Mouse (Mus musculus): ENCODE results near the gene 4930518I15Rik. TPM values are rescaled to one million over a fixed set of nuclear protein-coding genes. Genes with fewer than 3 reads are reported as not detected.
"Not testable (repeated sequence)": the region's sequence is repeated elsewhere in the genome, so short reads cannot be mapped to it uniquely, and the experiment has no call there.

The 4930518I15Rik gene
- polyA plus RNA-seq, 1 experiment from 2014 or later: 9.2 TPM

DNA sequence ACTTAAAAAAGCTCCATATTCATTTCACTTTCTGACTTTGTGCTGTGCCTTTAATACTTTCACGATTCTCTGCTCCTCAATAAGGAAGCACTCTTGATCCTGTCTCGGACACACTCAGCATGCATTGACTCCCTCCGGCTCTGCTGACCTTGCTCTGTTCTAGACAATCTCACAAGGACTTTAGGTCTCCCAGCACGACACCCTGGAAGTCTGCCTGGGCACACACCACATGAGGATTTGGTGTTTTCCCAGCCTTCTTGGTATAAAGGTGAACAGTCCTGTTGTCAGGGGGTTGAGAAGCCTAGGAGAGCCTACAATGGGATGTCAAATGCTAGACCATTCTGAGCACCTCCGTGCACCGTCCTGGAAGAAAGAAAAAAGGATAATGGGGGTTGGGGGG lies 35.1 kb upstream of the 4930518I15Rik start:
- no peak overlapping the region for H3K9ac ChIP-seq
- no peaks in the 10 kb centered on the region for H3K9me3 ChIP-seq
- H3K4me3 ChIP-seq: no peak overlapping the region
- ATAC-seq (ENCODE audit: insufficient number of reproducible peaks, low FRiP score, low TSS enrichment, low read depth): no peak
- 72% methylated on average over 6 of the region's 6 CpGs for WGBS
- no peak overlapping the region for H3K4me2 ChIP-seq
- no peaks in the 10 kb centered on the region for H3K4me1 ChIP-seq
- no peak overlapping the region for H3K27ac ChIP-seq
- H3K27me3 ChIP-seq: no peaks in the 10 kb centered on the region
- no peaks in the 10 kb centered on the region for H3K36me3 ChIP-seq

DNA sequence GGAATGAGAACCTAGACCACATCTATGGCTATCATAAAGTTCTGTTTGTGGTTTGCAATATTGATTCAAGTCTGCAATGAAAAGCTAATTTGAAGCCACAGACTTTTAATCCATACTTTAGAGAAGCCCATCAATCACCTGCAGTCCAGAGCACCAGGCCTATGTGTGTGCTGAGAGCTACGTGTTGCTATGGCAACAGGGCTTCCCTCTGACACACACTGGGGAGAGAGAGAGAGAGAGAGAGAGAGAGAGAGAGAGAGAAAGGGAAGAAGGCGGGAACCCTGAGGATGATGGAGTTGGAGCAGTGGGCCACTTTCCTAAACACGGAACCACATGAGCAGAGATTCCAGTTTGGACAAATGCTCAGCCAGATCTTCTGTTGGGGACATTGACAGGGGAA lies 34.5 kb upstream of the 4930518I15Rik start:
- Histone ChIP-seq H3K36me3 (no peaks in the 10 kb centered on the region), H3K4me2 (no peak overlapping the region), H3K4me3 (no peak overlapping the region), H3K27ac (no peak overlapping the region), H3K27me3 (no peaks in the 10 kb centered on the region), H3K9ac (no peak overlapping the region), H3K9me3 (no peaks in the 10 kb centered on the region), H3K4me1 (no peaks in the 10 kb centered on the region)
- no peak for ATAC-seq (ENCODE audit: insufficient number of reproducible peaks, low FRiP score, low TSS enrichment, low read depth)
- 47% methylated on average over 3 of the region's 3 CpGs for WGBS

DNA sequence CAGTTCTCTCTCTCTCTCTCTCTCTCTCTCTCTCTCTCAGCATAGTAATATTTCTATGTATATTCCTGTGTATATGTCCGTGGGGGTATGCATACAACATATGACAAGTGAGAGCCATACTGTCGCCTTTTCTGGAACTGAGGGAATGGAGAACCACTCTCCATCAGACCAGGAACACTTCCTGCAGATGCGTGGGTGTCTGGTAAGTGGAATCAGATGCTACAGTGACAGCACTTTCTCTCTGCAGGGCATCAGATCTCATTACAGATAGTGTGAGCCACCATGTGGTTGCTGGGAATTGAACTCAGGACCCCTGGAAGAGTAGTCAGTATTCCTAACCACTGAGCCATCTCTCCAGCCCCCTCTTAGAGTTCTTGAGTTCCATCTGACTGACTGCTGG lies 30.7 kb upstream of the 4930518I15Rik start:
- no peaks in the 10 kb centered on the region for H3K27me3 ChIP-seq
- H3K4me2 ChIP-seq: no peak overlapping the region
- H3K4me1 ChIP-seq: no peaks in the 10 kb centered on the region
- no peaks in the 10 kb centered on the region for H3K9me3 ChIP-seq
- ATAC-seq (ENCODE audit: insufficient number of reproducible peaks, low FRiP score, low TSS enrichment, low read depth): no peak
- H3K36me3 ChIP-seq: no peaks in the 10 kb centered on the region
- no peak overlapping the region for H3K4me3 ChIP-seq
- 54% methylated on average over 3 of the region's 3 CpGs for WGBS
- H3K27ac ChIP-seq: no peak overlapping the region
- no peak overlapping the region for H3K9ac ChIP-seq

DNA sequence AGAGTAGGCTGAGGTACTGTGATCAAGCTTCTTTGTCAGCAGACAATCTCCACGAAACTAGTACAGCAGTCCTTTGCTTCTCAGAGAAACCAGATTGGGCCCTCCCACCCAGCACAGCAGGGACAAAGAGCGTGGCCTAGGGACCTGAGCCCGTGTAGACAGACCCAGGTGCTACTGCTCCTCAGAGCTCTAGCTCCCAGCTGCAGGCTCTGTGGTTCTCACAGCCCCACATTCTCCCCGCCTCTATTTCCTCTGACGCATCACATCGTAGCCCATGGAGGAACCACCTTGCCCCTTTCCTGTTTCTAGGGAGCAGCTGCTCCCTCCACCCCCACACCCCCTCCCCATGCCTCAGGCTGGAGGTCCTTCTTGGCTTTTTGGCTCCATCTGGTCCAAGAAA lies 29.3 kb upstream of the 4930518I15Rik start, which contains the start of gene Sla2:
TSS of gene Sla2 (minus strand) at position 176 of the 400 bp plus-strand sequence.
- no peaks in the 10 kb centered on the region for H3K27me3 ChIP-seq
- no peak within 1 kb of the TSS for H3K27ac ChIP-seq
- H3K4me3 ChIP-seq: no peak within 1 kb of the TSS
- 53% methylated on average over 6 of the region's 6 CpGs for WGBS
- no peak within 1 kb of the TSS for H3K9ac ChIP-seq
- no peaks in the 10 kb centered on the region for H3K9me3 ChIP-seq
- no peaks in the 10 kb centered on the region for H3K4me1 ChIP-seq
- H3K36me3 ChIP-seq: no peaks in the 10 kb centered on the region
- ATAC-seq (ENCODE audit: insufficient number of reproducible peaks, low FRiP score, low TSS enrichment, low read depth): no peak
- no peak within 1 kb of the TSS for H3K4me2 ChIP-seq

DNA sequence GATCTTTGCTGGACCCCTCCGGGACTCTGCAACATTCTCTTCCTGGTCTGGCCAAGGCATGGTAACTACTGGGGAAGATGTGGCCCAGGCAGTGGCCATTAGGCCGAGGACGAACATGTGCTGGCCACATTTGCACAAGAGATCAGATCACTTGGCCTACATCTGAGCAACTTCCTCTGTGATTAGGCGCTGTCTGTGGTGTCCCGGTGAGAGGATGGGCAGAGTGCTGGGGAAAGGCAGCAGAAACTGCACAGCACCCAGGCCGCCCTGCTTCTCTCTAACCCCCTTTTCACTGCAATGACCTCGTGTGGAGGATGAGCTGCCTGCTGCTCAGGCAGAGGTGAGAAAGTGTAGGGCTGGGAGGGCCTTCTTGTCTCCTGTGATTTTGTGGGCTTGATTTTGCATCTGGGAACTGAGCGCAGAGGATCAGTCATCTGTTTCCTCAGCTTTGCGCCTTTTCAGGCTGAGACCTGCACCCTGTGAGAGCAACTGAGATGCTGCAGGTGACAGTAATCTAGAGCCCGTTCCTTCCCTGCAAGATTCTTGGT lies 28.4 kb upstream of the 4930518I15Rik start:
- H3K27ac ChIP-seq: no peak overlapping the region
- H3K9me3 ChIP-seq: no peaks in the 10 kb centered on the region
- no peaks in the 10 kb centered on the region for H3K4me1 ChIP-seq
- H3K4me2 ChIP-seq: no peak overlapping the region
- no peak for ATAC-seq (ENCODE audit: insufficient number of reproducible peaks, low FRiP score, low TSS enrichment, low read depth)
- WGBS: 65% methylated on average over 10 of the region's 10 CpGs
- H3K4me3 ChIP-seq: no peak overlapping the region
- H3K9ac ChIP-seq: no peak overlapping the region
- no peaks in the 10 kb centered on the region for H3K27me3 ChIP-seq
- no peaks in the 10 kb centered on the region for H3K36me3 ChIP-seq

DNA sequence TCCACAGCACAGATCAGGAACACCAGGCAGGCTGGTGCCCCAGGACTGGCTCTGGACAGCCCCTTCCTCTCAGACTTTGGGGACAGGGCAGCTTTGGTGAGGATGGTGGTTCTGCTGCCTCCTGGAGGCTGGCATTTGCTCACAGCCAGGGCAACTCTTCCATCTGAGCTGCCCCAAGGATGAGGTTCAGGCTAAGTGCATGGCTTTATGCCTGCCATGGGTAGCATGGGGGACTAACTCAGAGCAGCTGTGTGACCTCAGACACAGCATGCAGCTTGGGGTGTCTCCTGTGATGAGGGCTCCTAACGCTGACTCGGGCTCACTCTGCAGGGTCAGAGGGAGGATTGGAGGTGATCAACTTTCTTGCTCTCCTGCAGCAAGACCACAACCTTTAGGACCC lies 27.9 kb upstream of the 4930518I15Rik start:
- WGBS: 55% methylated on average over 2 of the region's 2 CpGs
- not testable (repeated sequence) for H3K4me1 ChIP-seq; H3K36me3 ChIP-seq; H3K27me3 ChIP-seq; ATAC-seq (ENCODE audit: insufficient number of reproducible peaks, low FRiP score, low TSS enrichment, low read depth); H3K4me3 ChIP-seq; H3K27ac ChIP-seq; H3K9me3 ChIP-seq; H3K9ac ChIP-seq; H3K4me2 ChIP-seq

DNA sequence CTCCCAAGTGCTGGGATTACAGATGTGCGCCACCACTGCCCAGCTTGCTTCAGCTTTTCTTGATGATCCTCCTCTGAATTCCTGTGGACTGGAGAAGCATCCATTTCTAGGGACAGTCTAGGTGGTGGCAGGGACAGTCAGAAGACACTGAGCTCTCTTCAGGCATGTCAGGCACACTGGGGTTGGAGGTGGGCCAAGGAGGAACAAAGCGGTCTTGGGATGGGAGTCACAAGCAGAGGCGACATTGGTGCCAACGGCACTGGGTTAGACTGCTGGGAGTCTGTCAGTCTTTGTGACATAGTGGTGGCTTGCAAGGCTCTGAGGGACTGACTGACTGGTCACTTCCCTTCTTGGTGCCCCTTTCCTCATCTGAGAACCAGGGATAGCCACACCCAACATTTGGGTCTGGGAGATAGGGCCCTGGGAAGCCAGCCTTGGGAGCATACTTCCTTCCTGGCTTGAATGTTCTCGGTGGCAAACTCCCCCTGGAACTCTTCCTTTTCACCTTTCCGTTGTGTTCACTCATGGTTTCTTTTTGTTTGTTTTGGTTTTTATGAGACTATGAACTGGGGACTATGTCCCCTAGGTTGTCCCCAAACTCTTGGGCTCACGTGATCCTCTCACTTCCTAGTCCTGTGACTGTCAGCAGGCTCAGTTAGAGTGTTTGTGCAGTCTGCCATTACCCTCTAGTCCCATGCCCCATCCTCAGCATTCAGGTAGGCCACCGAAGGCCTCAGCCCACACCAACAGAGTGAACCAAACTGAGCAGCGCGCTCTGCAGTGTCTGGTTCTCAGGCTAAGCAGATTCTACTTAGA lies 26.9 kb upstream of the 4930518I15Rik start:
- H3K4me1 ChIP-seq: no peaks in the 10 kb centered on the region
- H3K9ac ChIP-seq: no peak overlapping the region
- no peak overlapping the region for H3K4me2 ChIP-seq
- H3K4me3 ChIP-seq: no peak overlapping the region
- H3K27ac ChIP-seq: no peak overlapping the region
- 90% methylated on average over 10 of the region's 10 CpGs for WGBS
- H3K9me3 ChIP-seq: no peaks in the 10 kb centered on the region
- no peaks in the 10 kb centered on the region for H3K36me3 ChIP-seq
- H3K27me3 ChIP-seq: no peaks in the 10 kb centered on the region
- ATAC-seq (ENCODE audit: insufficient number of reproducible peaks, low FRiP score, low TSS enrichment, low read depth): no peak

DNA sequence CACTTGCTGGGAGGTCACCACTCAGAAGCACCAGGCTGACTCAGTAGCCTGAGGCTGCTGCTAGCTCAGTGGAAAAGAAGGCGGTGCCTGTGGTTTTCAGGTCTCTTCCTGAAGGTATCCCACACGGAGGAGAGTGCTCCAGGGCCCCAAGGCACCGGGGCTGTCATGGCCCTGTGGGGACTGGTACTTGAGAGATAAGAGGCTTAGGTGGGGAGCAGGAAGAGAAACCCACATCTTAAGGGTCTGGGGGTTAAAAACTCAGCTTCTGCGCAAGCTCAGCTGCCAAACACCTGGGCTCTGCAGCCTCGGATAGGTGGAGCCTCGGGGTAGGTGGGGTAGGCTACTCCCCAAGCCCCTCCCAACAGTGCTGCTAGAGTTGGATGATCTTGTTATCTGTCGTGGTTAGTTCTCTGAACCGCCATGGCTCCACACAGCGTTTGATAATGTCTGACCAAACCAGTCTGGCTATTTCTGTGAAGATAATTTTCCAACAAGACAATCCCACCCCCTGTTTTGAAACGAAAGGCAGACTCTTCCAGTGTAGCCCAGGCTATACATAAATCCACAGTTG lies 24.8 kb upstream of the 4930518I15Rik start:
- Histone ChIP-seq H3K4me1 (no peaks in the 10 kb centered on the region), H3K4me2 (no peak overlapping the region), H3K27ac (no peak overlapping the region), H3K9ac (no peak overlapping the region), H3K4me3 (no peak overlapping the region), H3K36me3 (no peaks in the 10 kb centered on the region), H3K9me3 (no peaks in the 10 kb centered on the region), H3K27me3 (no peaks in the 10 kb centered on the region)
- WGBS: 32% methylated on average over 10 of the region's 10 CpGs
- ATAC-seq (ENCODE audit: insufficient number of reproducible peaks, low FRiP score, low TSS enrichment, low read depth): no peak

DNA sequence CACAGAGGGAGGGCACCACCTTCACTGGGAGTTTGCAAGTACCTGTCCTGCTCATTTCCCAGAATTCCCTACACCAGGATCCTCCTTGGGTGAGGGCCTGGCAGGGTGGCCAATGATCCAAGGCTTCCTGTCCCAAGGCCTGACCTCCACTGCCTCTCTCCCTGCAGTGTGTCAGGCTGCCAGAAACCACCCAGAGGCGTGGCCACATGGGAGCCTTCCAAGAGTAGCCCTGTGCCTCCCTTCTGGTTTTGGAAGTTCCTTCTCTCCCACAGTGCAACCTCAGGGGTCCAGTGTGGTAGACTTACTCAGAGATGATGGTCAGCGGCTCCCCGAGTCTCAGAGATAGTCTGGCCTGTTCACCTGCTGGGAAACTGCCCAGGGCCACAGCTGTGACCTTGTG lies 21.8 kb upstream of the 4930518I15Rik start:
- Histone ChIP-seq H3K9me3 (no peaks in the 10 kb centered on the region), H3K9ac (no peak overlapping the region), H3K36me3 (peaks cover 10% of the 10 kb centered on the region; the same call in 1 of the 2 replicates), H3K4me3 (no peak overlapping the region), H3K27me3 (no peaks in the 10 kb centered on the region), H3K4me1 (no peaks in the 10 kb centered on the region), H3K27ac (no peak overlapping the region), H3K4me2 (no peak overlapping the region)
- ATAC-seq (ENCODE audit: insufficient number of reproducible peaks, low FRiP score, low TSS enrichment, low read depth): no peak
- 76% methylated on average over 3 of the region's 3 CpGs for WGBS

DNA sequence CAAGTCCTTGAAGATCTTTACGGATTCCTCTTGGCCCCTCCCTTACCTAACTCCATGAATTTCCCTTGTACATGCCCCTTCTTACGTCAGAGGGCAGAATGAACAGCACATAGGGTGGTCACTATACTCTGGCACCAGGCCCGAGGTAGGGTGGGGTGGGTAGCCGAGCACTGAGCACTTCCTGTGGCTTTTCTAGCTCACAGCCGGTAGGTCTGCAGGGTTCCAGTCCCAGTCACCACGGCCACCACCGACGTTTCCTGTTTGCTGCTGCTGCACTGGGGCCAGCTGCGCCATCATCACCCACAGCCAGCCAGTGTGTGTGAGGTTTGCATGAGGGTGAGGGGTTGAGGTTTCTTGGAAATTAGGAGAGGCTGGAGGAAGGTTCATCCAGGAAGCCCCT lies 20.0 kb upstream of the 4930518I15Rik start:
- no peaks in the 10 kb centered on the region for H3K27me3 ChIP-seq
- no peaks in the 10 kb centered on the region for H3K9me3 ChIP-seq
- H3K36me3 ChIP-seq: peaks cover 28% of the 10 kb centered on the region
- 53% methylated on average over 9 of the region's 9 CpGs for WGBS
- no peak overlapping the region for H3K9ac ChIP-seq
- no peak overlapping the region for H3K4me2 ChIP-seq
- ATAC-seq (ENCODE audit: insufficient number of reproducible peaks, low FRiP score, low TSS enrichment, low read depth): no peak
- no peaks in the 10 kb centered on the region for H3K4me1 ChIP-seq
- H3K4me3 ChIP-seq: no peak overlapping the region
- no peak overlapping the region for H3K27ac ChIP-seq

DNA sequence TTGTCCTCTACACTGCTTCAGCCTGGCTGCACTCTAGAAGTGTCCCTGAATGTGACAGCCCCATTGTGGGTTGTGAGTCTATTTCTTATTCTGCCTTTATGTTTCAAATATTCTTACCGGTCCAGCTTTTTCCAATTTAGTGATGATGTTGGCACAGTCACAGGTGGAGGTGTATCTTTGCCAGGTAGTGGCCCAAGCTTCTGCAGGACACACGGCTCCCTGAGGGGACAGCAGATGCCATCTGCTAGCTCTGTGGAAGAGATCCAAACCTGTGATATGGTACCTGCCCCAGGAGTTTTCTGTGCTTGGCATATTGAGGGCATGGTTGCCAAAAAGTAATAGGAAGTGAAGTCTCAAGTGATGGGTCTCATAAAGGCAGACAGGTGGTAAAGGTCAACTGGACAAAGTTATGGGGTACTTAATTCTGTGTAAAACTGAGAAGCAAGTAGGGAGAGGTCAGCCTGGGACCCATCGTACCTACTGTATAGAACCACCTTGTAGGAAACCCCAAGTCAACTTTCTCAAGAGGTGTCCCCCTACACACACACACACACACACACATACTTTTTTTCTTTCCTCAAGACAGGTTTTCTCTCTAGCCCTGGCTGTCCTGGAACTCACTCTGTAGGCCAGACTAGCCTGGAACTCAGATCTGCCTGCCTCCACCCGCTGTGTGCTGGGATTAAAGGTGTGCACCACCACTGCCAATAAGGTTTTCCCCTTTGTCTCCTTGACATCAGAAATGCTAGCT lies 17.2 kb upstream of the 4930518I15Rik start:
- H3K27ac ChIP-seq: no peak overlapping the region
- H3K9me3 ChIP-seq: no peaks in the 10 kb centered on the region
- no peaks in the 10 kb centered on the region for H3K4me1 ChIP-seq
- H3K27me3 ChIP-seq: no peaks in the 10 kb centered on the region
- no peak overlapping the region for H3K4me3 ChIP-seq
- H3K9ac ChIP-seq: no peak overlapping the region
- 87% methylated on average over 4 of the region's 4 CpGs for WGBS
- no peak for ATAC-seq (ENCODE audit: insufficient number of reproducible peaks, low FRiP score, low TSS enrichment, low read depth)
- no peak overlapping the region for H3K4me2 ChIP-seq
- peaks cover 48% of the 10 kb centered on the region for H3K36me3 ChIP-seq
